Mouse (Mus musculus): Measurements from ENCODE around the gene Cntnap5c.

GRCm38 (mm10) chr17:57768622-57769610 is at the start of gene Cntnap5c:
- TF ChIP-seq CTCF (IDR thresholded peaks at IDR 0.05; ENCODE audit: low read depth) (no peak), EP300 (IDR thresholded peaks at IDR 0.05; ENCODE audit: low read depth) (no peak)

Data from liver, postnatal 0 days (tissue).